Mouse (Mus musculus): ENCODE results near the gene Gm20538.
A peak's percentile ranks its signal among the peaks of the same experiment; 100 is the strongest.

The Gm20538 gene

DNA sequence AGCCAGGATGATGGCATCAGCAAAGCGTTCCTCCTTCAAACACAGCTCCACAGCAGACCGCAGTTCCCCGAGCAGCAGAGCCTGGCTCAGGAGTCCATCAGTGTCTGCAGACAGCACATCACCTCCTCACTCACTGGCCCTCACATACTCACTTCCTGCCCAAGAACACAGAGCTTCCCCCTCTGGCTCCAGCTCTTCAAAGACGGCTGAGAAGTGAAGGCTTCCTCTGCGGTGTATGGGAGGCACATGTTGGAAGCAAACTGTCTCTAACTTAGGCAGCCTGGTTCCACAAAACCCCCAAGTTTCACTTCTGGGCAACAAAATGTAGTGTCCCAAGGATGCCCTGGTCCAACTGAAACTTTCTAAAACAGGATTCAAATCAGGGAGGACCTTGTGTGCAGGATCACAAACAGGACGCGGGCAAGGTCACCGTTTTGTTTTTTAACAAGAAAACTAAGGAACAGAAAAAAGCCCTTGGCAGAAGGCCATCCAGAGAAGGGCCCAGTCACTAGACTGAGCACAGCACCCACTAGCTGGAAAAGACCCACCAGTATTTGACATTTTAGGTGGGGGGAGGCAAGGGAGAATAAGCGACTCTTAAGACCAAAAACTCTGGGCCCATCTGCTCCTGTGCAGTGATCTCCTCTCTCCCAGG lies 27.0 kb downstream of the Gm20538 start:
- no peak for DNase-seq

DNA sequence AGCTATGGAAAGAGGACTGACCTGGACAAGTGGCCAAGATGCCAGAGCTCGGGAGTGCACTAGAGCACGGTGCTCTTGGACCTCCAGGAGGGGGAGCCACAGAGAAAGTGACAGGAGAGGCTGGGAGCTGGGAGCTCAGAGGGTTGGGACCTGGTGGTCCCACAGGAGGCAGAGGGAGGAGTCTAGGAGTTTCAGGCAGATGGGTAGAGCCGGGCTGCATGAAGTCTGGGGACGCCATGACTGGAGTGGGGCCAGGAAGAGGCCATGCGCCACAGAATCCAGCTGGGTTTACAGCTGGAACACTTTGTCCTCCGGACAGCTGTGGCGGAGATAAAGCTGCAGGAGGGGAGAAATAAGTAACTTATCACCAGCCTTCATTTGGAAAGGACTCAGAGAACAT lies 33.5 kb downstream of the Gm20538 start:
- no peak for DNase-seq

DNA sequence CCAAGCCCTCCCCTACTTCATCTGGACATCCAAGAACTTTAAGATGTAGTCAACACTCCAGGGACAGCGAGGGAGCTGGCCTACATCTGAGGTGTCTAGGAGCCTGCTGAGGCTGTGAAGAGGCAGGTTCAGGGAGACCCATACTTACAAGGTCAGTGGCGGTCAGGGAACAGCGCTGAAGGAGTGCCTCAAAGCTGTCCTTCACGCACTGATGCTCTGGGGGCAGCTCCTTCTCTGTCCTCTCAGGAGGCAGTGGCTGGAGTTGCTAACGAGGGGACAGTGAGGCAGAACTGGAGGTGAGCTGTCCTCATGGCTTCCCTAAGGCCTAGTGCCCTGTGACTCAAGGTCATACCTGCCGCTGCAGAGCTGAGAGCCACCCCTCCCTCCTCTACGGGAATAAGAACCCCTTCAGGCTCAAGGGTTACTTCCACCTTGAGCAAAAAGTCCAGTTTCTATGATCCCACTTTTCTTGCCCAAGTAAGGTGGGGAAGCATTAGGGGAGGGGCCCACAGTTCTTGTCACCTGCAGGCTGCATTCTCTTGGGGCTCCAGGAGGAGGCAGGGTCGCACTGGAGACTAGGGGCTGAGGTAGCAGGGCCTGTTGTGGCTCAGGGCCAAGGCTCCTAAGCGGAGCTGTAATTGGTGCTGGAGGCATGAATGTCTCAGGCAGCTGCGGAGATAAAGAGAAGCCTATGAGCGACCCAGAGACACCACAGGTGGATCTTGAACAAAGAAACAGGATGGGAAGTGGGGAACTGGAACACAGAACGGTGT lies 34.4 kb downstream of the Gm20538 start:
- no peak for DNase-seq

DNA sequence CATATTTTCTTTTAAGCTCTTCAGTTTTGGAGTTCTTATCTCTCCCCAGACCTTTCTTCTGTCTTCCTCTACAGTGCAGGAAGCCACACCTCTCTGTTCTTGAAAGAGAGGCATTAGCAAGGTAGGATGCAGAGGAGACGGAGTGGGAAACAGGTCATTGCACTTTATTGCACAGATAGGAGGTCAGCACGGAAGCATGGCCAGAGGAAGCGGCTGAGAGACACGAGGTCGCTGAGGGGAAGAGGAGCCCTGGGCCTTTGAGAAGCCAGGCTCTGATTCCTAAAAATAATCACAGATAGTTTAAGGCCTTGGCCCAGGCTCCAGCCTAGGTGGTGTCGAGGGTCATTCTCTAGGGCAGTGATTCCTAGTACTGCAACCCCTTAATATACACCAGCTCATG lies 36.9 kb downstream of the Gm20538 start:
- no peak for DNase-seq

DNA sequence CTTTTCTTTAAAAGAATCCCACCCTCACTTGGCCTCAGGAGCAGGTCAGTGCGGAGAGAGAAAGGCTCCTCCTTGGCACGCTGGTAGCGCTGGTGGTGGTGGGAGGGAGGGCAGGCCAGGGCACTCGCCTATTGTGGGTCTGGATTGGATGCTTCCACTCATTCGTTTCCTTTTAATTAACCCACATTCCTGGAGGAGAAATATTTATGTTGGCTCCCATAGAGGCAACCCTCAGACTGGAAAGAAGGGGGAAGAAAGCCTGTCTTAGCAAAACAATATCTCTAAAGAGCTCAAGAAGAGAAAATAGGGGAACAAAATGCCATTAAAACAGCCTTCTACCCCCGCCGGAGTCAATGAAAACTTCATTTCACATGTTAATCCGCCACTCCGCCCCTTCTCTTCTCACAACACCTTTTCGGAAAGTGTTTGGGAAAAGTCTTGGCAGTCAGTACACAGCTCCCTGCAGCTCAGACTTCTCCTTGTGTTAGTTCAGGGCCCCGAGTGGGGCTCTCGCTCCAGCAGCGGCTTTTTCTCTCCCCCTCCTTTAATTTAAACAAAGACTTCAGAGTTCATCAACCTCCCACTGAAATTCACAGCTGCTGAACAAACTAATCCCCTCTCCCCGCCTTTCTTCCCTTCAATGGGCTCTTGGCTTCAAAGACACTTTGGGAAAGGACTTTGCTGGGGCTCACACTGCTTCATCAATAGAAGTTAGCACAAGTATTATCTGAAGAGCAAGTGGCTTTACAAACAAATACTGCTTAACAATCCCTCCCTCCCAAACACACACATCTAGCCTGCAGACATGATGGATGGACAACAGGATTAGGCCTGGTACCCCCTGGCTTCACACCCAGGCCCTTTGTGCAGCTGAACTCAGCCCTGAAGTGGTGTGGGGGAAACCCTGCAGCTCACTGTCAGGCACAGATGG lies 37.8 kb downstream of the Gm20538 start:
- no peak for DNase-seq

DNA sequence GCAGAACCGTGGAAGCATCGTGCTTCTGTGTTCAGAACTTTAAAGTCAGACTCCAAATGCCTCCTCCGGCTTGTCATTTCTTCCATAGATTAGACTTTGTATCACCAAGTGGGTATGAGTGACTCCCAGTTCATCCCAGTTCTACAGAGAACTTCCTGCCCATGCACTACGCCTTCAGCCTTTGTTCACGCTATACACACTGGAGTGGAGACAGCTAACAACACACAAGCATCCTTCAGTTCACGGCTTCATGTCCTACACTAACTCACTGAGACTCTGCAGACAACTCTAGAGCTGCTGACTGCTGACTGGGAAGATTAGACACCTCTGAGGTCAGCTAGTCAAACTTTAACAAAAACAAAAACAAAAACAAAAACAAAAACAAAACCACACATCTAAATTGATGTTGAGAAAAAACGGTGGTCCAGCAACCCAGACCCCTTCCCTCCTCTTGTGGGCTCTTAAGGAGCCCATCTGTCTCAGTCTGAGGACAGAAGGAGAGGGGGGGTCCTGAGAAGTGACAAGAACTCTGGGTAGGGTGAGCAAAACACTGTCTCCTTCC lies 38.6 kb downstream of the Gm20538 start:
- no peak for DNase-seq

DNA sequence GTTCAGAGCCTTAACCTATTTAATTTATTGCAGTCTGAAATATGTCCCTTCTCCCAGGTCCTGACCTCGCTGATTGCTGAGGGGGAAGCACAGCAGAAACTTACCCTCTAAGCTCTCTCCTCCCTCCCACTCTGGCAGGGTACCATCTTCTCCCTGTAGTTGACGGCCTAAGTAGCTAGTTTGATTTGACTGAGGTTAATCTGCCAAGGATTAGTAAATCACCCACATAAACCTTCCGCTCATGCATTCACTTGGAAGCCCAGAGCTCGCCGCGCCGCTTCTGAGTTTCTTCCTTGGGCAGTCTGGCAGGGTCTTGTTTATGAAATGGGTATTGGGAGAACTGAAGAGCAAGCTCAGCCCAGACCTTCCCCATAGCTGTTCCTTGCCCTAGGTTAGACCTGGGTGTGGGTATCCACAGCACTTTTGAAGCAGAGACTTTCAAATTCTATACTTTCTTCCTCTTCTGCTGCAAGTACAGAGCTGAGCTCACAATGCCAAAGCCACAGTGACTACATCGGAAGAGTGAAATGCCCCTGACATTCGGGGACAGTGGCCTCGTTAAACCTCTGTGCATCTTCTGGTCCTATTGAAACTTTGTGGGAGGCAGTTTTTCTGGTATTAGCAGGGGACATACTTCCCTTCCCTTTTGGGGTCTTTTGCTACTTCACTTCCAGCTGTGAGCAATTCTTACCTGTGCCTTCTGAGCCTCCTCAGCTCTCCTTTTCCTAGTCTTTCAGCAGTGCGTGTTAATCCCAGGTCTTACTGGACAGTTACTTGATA lies 39.4 kb downstream of the Gm20538 start:
- DNase-seq, result no peak

DNA sequence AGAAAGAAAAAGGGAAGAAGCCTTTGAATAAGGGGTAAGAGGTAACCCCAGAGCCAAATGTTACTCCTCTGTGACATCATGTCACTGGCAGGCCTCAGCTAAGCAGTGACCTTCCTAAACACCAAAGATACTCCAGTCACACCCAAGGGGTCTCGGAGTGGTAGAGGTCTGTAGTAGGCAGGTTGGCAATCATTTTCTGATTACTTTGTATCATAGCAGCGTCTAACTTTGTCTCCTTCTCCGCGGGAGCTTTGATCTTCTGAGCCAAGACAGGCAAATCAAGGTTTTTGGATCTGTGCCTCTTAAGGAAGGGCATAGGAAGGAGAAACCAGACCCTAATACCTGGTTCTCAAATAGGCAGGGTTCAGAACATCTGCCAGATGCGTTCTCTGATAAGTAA lies 40.0 kb downstream of the Gm20538 start:
- no peak for DNase-seq

DNA sequence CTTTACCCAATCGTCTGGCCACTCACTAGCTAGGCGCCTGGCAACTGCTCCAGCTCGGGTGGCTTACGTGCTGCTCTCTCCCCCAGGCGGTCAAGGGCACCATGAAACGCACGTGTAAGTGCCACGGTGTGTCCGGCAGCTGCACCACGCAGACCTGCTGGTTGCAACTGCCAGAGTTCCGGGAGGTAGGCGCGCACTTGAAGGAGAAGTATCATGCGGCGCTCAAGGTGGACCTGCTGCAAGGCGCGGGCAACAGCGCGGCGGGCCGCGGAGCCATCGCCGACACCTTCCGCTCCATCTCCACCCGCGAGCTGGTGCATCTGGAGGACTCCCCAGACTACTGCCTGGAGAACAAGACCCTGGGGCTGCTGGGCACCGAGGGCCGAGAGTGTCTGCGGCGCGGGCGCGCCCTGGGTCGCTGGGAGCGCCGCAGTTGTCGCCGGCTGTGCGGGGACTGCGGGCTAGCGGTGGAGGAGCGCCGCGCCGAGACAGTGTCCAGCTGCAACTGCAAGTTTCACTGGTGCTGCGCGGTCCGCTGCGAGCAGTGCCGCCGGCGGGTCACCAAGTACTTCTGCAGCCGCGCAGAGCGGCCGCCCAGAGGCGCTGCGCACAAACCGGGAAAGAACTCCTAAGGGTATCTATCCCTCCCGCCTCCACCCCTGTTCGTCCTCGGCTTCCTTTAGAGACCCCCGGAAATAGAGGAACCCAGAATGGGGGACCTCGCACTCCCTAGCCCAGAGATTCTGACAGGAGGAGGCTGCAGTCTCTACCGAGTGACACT lies 41.0 kb downstream of the Gm20538 start:
- DNase-seq, result peak; percentile 13

DNA sequence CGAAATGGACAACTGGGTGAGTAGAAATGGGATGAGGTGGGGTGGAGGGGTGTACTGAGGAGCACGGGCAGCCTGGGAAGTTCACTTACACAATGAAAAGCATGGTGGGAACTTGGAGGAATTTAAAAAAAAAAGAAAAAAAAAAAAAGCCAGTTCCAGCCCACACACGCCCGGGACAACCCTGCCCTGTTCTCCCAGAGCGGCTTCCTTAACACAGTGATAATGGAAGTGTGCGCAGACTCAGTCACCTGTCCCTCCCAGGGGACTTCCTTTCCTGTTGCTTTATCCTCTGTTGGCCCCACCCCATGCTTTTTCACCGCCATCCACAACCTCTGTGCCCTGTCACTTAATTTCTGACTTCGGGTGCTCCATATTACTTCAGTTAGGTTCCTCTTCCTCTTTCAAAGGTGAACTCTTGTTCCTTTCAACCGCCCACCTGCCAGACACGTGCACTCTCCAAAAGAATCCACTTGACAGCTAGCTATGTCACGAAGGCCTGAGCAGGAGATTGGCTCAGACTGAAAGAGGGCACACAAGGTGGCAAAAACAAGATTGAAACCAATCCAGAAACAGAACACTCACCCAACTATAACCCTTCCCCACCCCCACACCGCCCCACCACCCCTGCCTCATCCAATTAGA lies 42.0 kb downstream of the Gm20538 start:
- DNase-seq, result no peak

DNA sequence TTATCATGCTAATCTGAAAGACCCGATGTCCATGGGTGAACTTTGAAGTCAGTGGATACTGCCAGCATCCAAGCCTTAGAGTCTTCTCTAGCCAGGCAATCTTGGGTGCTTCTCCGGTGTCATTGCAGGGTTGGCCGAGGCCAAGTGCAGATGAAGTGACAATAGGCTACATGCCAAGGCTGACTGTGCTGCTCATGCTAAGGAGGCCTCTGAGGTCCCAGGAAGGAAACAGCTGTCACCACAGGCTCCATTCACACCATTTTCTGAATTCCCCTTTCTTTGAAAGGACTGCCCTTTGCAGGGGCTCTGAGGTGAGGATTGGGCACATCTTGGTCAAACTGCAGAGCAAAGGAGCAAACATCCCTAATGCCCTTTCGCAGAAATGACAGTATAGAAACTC lies 49.9 kb downstream of the Gm20538 start:
- DNase-seq, result no peak

DNA sequence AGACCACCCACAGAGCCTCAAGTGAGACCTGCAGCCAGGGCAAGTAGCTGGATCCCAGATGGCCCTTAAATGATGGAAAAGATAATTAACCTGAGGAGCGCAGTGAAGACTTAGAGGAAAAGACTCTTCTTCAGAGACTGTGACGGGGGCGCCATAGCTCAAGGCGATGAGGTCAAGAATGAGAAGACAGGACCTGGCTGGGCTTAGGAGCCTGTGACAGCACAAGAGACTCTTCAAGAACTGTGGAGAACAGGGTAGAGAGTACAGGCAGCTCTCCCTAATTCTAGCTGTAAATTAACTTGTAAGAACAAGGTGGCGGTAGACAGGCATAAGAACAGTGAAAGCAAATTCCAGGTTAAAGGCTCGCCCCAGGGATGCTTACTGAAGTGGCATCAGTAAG lies 50.7 kb downstream of the Gm20538 start:
- DNase-seq, result no peak

DNA sequence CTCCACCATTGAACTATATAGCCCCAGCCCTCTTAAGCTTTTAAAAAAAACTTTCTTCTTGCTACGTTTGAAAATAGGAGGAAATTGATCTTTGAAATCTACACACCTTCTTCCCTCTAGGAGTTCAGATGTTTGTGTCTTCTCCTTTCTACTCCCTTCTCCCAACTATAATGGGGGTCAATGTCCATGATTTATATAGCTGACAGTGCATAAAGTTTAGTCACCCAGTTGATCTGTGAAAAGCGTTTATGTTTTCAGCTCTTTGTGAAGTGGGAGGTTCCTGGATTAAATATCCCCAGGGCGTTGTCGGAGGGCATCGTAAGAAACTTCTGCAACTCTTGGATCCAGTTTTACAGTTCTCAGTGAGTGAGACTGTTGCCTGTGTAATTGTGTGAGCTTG lies 52.4 kb downstream of the Gm20538 start:
- DNase-seq, result no peak

DNA sequence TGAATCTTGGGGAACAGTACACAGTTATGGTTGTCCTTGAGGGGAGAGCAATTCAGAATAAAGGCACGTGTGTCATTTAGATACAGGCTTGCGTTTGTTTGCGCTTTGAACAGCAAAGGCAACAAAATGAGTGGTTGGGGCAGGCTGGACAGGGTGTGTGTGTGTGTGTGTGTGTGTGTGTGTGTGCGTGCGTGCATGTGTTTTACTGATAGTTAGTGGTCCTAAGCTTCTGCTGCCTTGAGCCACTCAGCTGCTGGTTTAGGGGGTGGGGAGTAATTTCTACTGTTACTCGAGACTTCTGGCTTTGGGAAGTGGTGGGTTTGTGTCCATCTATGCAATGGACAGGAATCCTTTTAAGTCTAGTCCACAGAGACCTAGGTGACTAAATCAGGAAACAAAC lies 53.7 kb downstream of the Gm20538 start:
- DNase-seq, result no peak

DNA sequence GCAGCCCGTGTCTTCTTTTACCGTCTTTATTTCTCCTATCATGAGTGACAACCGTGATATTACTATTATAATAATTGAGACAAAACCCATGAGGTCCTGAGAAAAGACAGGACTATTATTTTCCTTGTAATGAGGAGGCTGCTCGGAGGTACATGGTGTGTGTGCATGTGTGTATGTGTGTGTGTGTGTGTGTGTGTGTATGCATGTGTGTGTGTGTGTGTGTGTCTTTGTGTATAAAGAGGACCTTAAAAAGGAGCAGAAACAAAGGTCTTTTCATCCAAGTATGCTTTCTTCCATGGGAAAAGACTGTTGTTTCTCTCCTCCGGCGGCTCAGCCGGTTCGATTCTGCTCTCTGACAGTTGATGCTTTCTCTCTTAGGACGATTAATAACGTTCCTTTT lies 55.7 kb downstream of the Gm20538 start:
- DNase-seq, result no peak

DNA sequence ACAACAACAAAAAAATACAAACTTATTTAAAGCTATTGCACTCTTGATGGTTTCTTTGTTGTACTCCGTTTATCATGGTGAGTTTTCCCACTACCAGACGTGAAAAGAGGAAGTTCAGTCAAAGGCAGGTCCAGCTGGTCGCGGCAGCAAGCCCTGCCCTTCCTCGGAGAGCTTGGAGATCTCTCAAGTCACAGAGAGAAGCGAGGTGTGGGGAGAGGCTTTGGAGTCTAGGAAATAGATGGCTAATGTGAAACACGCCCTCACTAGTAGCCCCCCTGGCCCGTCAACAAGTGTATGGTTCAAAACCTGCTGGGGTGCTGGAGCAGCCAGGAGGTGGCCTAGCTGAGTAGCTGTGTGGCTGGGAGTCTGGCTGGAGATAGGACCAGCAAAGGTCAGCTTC lies 56.1 kb downstream of the Gm20538 start:
- no peak for DNase-seq

All from right cerebral cortex, postnatal 14 days (tissue).